Mouse (Mus musculus): Measurements from ENCODE around the gene Synrg.

Gene Synrg

GRCm38 (mm10) chr11:84040621-84041020 lies 76.4 kb downstream of the Synrg start:
- no peak for DNase-seq (ENCODE audit: low read depth, low spot score)

- peak; percentile 61 for DNase-seq (ENCODE audit: low read depth, low spot score)
Observed at GRCm38 (mm10) chr11:84042808-84043762, 78.9 kb downstream of the Synrg start.

GRCm38 (mm10) chr11:84044988-84045387 lies 80.8 kb downstream of the Synrg start:
- no peak for DNase-seq (ENCODE audit: low read depth, low spot score)

GRCm38 (mm10) chr11:84047270-84047669 lies 83.0 kb downstream of the Synrg start:
- DNase-seq (ENCODE audit: low read depth, low spot score): no peak

- no peak for DNase-seq (ENCODE audit: low read depth, low spot score)
Observed at GRCm38 (mm10) chr11:84048411-84048810, 84.2 kb downstream of the Synrg start.

- no peak for DNase-seq (ENCODE audit: low read depth, low spot score)
Observed at GRCm38 (mm10) chr11:84053055-84053454, 88.8 kb downstream of the Synrg start.

- no peak for DNase-seq (ENCODE audit: low read depth, low spot score)
Observed at GRCm38 (mm10) chr11:84053524-84054163, 89.4 kb downstream of the Synrg start.

- no peak for DNase-seq (ENCODE audit: low read depth, low spot score)
Observed at GRCm38 (mm10) chr11:84057418-84057817, 93.2 kb downstream of the Synrg start.

- DNase-seq (ENCODE audit: low read depth, low spot score): no peak
Observed at GRCm38 (mm10) chr11:84059784-84060183, 95.6 kb downstream of the Synrg start.

GRCm38 (mm10) chr11:84060635-84061034 lies 96.4 kb downstream of the Synrg start:
- DNase-seq (ENCODE audit: low read depth, low spot score): no peak

- no peak for DNase-seq (ENCODE audit: low read depth, low spot score)
Observed at GRCm38 (mm10) chr11:84061881-84062280, 97.7 kb downstream of the Synrg start.

GRCm38 (mm10) chr11:84062805-84063204 lies 98.6 kb downstream of the Synrg start:
- DNase-seq (ENCODE audit: low read depth, low spot score): peak; percentile 14

- DNase-seq (ENCODE audit: low read depth, low spot score): no peak
Observed at GRCm38 (mm10) chr11:84063631-84064209, 99.5 kb downstream of the Synrg start.

GRCm38 (mm10) chr11:84066071-84066481 lies 101.8 kb downstream of the Synrg start:
- DNase-seq (ENCODE audit: low read depth, low spot score): peak; percentile 51

- DNase-seq (ENCODE audit: low read depth, low spot score): peak; percentile 60
Observed at GRCm38 (mm10) chr11:84066927-84067645, 102.9 kb downstream of the Synrg start.

GRCm38 (mm10) chr11:84067720-84068190 lies 103.5 kb downstream of the Synrg start:
- DNase-seq (ENCODE audit: low read depth, low spot score): peak; percentile 55

- DNase-seq (ENCODE audit: low read depth, low spot score): peak; percentile 81
Observed at GRCm38 (mm10) chr11:84068191-84069033, 104.2 kb downstream of the Synrg start.

GRCm38 (mm10) chr11:84069034-84069370 lies 104.8 kb downstream of the Synrg start, which contains the start of gene Dusp14:
Dusp14 (minus strand) TSS chr11:84069261.
- DNase-seq (ENCODE audit: low read depth, low spot score): peak; percentile 36

GRCm38 (mm10) chr11:84072904-84073651 lies 108.8 kb downstream of the Synrg start:
- DNase-seq (ENCODE audit: low read depth, low spot score): peak; percentile 46
